Mouse (Mus musculus) midbrain, embryonic 13.5 days (tissue): Measurements from ENCODE around the gene Tmx1. TPM values are rescaled to one million over a fixed set of nuclear protein-coding genes. Genes with fewer than 3 reads are reported as not detected.

Experiments used
- ATAC-seq: fragments of 200-750 bp; cut with Nextera tagmentation; 2 replicates; pipeline ENCODE4 v1.8.0; 2017; ENCODE audit warnings: mild to moderate bottlenecking, moderate TSS enrichment, moderate library complexity
- H3K27ac ChIP-seq: fragments of 300-500 bp; sonication (generic); 2 replicates; pipeline ENCODE4 v1.5.1; 2015; ENCODE audit warnings: inconsistent platforms, mild to moderate bottlenecking, moderate library complexity
- H3K27me3 ChIP-seq: fragments of 300-500 bp; sonication (generic); 2 replicates; pipeline ENCODE4 v1.6.1; 2015; ENCODE audit warnings: mild to moderate bottlenecking, inconsistent platforms
- H3K36me3 ChIP-seq: fragments of 300-500 bp; sonication (generic); 2 replicates; pipeline ENCODE4 v1.6.1; 2015; ENCODE audit warnings: mild to moderate bottlenecking, inconsistent platforms
- H3K4me1 ChIP-seq: fragments of 300-500 bp; sonication (generic); replicated peaks from 2 replicates; pipeline ENCODE4 v1.6.1; 2015; ENCODE audit warnings: inconsistent platforms
- H3K4me2 ChIP-seq: fragments of 300-500 bp; sonication (generic); replicated peaks from 2 replicates; pipeline ENCODE4 v1.6.1; 2015; ENCODE audit warnings: moderate library complexity, mild to moderate bottlenecking, inconsistent platforms
- H3K4me3 ChIP-seq: fragments of 300-500 bp; sonication (generic); replicated peaks from 2 replicates; pipeline ENCODE4 v1.5.1; 2015; ENCODE audit warnings: mild to moderate bottlenecking, inconsistent platforms
- H3K9ac ChIP-seq: fragments of 300-500 bp; sonication (generic); replicated peaks from 2 replicates; pipeline ENCODE4 v1.6.1; 2015; ENCODE audit warnings: mild to moderate bottlenecking, inconsistent platforms
- H3K9me3 ChIP-seq: fragments of 300-500 bp; sonication (generic); 2 replicates; pipeline ENCODE4 v1.6.1; 2016; ENCODE audit warnings: mild to moderate bottlenecking, inconsistent platforms
- WGBS: fragments of 180-500 bp; shearing (Covaris S2); methylation state at CpG from one replicate; pipeline ENCODE4 v1.1.7; 2015; 5-methylcytosine and 5-hydroxymethylcytosine counted together
- polyA plus RNA-seq: library from polyadenylated mRNA; unstranded; fragments of >200 nt; fragmentation: Nextera tagmentation; extraction: Ambion mirVana; gene quantifications from 2 replicates; pipeline ENCODE4 v1.2.1, GENCODE M21; 2015

Tmx1 gene
- polyA plus RNA-seq: 139 and 152 TPM in 2 replicates

DNA sequence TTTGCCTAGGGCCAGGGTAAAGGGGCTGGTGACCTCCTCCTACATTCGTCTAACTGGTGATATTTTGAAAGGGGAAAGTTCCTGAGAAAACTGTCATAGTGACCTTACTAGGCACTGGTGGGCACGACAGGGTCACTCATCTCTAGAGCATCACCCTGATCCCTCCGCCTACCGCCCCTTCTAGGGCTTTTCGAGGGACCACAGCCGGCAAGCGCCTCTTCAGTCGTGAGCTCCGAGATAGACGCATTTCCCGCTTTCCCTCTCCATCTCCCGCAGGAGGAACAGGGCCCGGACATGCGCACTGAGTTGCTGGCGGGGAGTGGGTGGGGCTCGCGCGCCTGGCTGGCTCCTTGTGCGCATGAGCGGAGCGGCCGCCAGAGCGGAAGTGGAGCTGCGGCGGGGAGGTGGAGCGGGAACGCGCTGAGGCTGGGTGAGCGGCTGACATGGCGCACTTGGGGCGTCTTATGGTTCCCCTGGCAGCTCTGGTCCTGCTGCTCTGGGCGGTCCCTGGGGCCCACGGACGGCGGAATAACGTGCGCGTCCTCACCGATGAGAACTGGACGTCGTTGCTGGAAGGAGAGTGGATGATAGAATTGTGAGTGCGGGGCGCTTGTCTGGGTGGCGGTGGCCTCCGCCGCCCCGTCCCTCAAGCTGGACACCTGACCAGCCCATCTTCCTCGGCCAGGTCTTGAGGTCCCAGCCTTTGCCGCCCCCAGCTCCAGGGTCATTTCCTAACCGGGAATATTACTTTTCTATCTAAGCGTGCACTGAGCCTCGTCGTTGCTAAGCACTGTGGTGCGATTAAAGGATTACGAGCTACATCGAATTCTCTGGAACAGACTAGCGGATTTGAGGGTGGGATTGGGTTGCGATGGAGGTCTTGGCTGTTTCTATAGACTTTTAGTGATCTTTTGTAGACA is at the start of gene Tmx1:
TSS of gene Tmx1 (plus strand) at position 370 of the 920 bp plus-strand sequence.
- H3K36me3 ChIP-seq: peaks cover 7% of the 10 kb centered on the region
- peaks cover 22% of the 10 kb centered on the region for H3K4me1 ChIP-seq
- H3K9ac ChIP-seq: peak within 1 kb of the TSS; percentile 84
- WGBS: under 1% methylated on average over 58 of the region's 58 CpGs
- H3K4me2 ChIP-seq: peak within 1 kb of the TSS; percentile 64
- no peaks in the 10 kb centered on the region for H3K9me3 ChIP-seq
- ATAC-seq: peak; percentile 99
- H3K27me3 ChIP-seq: no peaks in the 10 kb centered on the region
- peak within 1 kb of the TSS; percentile 88 for H3K27ac ChIP-seq
- peak within 1 kb of the TSS; percentile 86 for H3K4me3 ChIP-seq

DNA sequence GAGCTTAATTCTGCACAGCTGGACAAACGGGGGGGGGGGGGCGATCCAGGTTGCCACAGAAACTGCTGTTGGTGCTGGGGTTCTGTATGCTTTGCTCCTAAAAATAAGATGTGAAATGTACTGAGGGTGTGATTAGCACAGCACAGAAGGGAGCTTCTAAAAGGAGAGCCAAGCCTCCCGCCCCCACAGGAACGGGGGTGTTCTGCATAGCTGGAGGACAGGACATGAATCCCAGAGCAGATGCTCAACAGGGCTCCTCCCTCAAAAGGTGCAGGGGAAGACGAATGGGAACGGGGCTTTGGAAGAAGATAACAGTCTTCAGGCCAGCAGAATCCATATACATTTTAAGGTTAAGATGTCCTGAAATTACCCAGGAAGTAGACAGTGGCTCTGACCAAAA is 48.6 kb upstream of the Tmx1 start:
- no peak overlapping the region for H3K4me2 ChIP-seq

DNA sequence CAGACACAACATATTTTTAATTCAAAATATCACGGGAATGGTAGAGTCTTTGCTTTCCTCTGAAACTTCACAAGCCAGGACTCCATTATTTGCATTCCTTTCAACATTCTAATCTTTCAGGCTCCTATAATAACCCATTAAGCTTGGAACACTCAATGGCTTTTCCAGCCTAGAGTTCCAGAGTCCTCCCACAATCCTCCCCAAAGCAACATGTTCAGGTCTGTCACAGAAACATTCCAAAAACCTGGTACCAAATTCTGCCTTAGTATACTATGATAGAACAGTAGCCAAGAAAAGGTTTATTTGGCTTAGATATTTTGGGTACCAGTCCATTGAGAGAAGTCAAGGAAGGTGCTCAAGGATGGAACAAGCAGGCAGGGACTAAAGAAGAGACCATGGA is 44.5 kb upstream of the Tmx1 start:
- ATAC-seq: no peak
- Histone ChIP-seq H3K4me1 (no peaks in the 10 kb centered on the region), H3K9me3 (no peaks in the 10 kb centered on the region), H3K4me2 (no peak overlapping the region), H3K9ac (no peak overlapping the region), H3K27ac (no peak overlapping the region), H3K27me3 (no peaks in the 10 kb centered on the region), H3K4me3 (no peak overlapping the region), H3K36me3 (no peaks in the 10 kb centered on the region)
- WGBS: 89% methylated on average over 1 of the region's 1 CpGs

More for the DNA sequence above, 48.6 kb upstream of the Tmx1 start:
- Histone ChIP-seq H3K27ac (no peak overlapping the region), H3K9ac (no peak overlapping the region), H3K9me3 (0 out of 2 replicates have a peak, but pooled peaks cover 3% of the 10 kb centered on the region), H3K36me3 (no peaks in the 10 kb centered on the region), H3K4me3 (no peak overlapping the region), H3K27me3 (no peaks in the 10 kb centered on the region), H3K4me1 (no peaks in the 10 kb centered on the region)
- no peak for ATAC-seq
- WGBS: 71% methylated on average over 6 of the region's 6 CpGs

DNA sequence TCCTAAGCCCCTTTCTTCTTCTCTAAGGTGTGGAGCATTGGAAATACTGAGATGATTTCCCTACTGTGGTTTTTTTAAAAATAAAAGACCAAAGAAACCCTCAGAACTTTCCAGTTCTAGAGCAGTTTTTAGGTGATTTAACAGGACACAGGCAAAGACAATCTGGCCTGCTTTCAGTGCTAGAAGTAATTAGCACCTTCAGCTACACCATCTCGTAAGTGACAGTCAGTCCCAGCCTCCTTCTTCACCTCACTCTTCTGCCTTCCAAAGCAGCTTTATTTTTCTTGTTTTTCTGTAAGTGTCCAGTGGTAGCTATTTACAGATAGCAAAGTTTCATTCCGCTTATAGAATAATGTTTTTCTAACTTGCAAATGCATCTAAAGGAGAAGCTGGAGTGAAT is 43.3 kb upstream of the Tmx1 start:
- Histone ChIP-seq H3K9ac (no peak overlapping the region), H3K9me3 (no peaks in the 10 kb centered on the region), H3K27ac (no peak overlapping the region), H3K4me1 (no peaks in the 10 kb centered on the region), H3K4me3 (no peak overlapping the region), H3K4me2 (no peak overlapping the region), H3K27me3 (no peaks in the 10 kb centered on the region), H3K36me3 (no peaks in the 10 kb centered on the region)
- WGBS: 87% methylated on average over 2 of the region's 2 CpGs
- ATAC-seq: no peak

DNA sequence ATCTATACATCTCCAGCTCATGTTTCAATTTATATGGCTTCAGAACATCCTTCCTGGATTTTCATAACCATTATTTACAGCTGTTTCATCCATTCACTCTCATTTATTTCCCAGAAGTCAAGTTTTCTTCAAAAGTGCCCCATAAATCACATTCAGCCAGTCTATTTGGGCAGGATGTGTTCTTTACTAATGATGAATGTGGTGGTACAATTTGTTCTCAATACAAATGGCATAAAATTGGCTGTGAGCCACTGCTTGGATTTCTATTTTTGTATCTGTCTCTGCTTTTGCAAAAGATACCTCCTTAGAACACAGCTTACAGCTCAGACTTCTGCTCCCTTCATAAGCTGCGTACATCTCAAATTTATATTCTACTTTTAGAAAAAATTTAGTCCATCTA is 32.7 kb upstream of the Tmx1 start:
- no peaks in the 10 kb centered on the region for H3K9me3 ChIP-seq
- H3K4me1 ChIP-seq: peaks cover 6% of the 10 kb centered on the region; the same call in 1 of the 2 replicates
- ATAC-seq: no peak
- no peak overlapping the region for H3K27ac ChIP-seq
- no peak overlapping the region for H3K4me2 ChIP-seq
- H3K4me3 ChIP-seq: no peak overlapping the region
- no peaks in the 10 kb centered on the region for H3K36me3 ChIP-seq
- WGBS: 96% methylated on average over 1 of the region's 1 CpGs
- H3K9ac ChIP-seq: no peak overlapping the region
- no peaks in the 10 kb centered on the region for H3K27me3 ChIP-seq

DNA sequence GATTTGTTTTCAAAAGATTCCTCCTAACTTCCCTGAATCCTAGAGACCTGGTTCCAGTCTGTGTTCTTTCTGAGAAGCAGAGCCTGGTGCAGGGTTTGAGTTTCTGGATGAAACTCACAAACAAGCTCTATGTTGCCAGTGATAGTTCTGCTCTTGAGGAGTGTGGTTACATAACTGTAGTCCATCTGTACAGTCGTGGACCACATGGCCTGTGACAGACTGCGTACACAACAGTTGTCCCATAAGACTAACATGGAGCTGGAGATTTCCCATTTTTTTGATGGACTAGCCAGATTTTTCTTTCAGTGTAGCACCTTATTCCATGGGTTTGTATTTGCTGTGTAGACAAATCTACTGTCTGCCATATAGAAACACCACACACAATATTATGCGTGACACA is 31.9 kb upstream of the Tmx1 start:
- ATAC-seq: no peak
- Histone ChIP-seq H3K27me3 (no peaks in the 10 kb centered on the region), H3K9ac (no peak overlapping the region), H3K9me3 (no peaks in the 10 kb centered on the region), H3K4me2 (no peak overlapping the region), H3K4me1 (peaks cover 6% of the 10 kb centered on the region; the same call in 1 of the 2 replicates), H3K27ac (no peak overlapping the region), H3K36me3 (no peaks in the 10 kb centered on the region), H3K4me3 (no peak overlapping the region)
- WGBS: 89% methylated on average over 3 of the region's 3 CpGs

DNA sequence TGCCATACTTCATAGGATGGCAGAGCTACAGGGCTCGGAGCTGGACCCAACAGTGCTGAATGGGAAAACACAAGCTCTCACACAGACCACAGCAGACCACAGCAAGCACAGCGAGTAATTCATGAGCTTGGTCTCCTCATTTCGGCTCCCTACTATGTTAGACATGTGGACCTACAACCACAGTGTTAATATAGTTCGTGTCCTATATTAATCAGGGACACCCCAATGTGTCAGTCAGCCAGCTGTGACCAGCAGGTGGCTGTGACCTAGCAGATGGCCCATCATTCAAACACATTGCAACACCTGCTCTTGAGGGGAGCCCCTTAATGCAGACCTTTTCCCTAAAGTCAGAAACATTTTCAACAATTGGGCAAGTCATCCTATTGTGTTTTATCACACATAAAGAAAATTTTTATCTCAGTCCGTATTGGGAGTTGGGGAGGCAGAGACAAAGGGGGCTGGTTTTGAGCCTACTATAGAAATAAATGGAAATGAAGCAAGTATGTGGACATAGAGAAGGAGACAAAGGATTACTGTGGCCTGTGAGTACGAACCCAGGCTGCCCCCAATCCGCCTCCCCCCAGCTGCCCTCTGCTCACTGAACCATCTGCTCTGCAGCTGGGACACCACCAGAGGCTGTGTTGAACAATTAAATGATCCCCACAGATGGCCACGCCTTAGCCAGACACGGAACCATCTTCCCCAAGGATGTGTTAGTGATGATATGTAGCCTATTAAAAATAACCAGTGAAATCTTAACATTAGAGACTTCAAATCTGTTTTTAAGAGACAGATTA is 30.4 kb upstream of the Tmx1 start:
- 32% methylated on average over 9 of the region's 9 CpGs for WGBS
- Histone ChIP-seq H3K36me3 (no peaks in the 10 kb centered on the region), H3K4me1 (peaks cover 10% of the 10 kb centered on the region), H3K4me2 (no peak overlapping the region), H3K9ac (no peak overlapping the region), H3K4me3 (no peak overlapping the region), H3K27ac (peak overlapping the region; percentile 37; the same call in 1 of the 2 replicates), H3K9me3 (no peaks in the 10 kb centered on the region), H3K27me3 (no peaks in the 10 kb centered on the region)
- peak; percentile 77 for ATAC-seq

DNA sequence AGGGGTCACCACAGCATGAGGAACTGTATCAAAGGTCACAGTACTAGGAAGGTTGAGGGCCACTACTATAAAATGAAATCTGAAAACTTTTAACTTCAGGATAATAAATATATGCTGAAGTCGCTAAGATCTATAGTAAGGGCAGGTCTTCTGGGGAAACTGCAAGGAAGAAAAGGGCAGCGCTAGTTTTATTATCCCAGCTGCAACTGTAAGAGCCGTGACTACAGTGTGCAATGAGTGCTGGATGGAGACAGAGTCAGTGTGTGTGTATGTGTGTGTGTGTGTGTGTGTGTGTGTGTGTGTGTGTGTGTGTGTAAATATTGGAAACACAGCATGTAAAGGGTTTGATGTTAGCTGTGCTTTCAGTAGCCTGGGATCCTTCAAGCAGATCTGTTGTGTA is 25.0 kb upstream of the Tmx1 start:
- peaks cover 10% of the 10 kb centered on the region for H3K4me1 ChIP-seq
- no peaks in the 10 kb centered on the region for H3K27me3 ChIP-seq
- H3K4me2 ChIP-seq: no peak overlapping the region
- 70% methylated on average over 3 of the region's 3 CpGs for WGBS
- no peak overlapping the region; the same call in 1 of the 2 replicates for H3K27ac ChIP-seq
- no peak overlapping the region for H3K4me3 ChIP-seq
- H3K9ac ChIP-seq: no peak overlapping the region
- no peak for ATAC-seq
- H3K36me3 ChIP-seq: no peaks in the 10 kb centered on the region
- H3K9me3 ChIP-seq: no peaks in the 10 kb centered on the region

DNA sequence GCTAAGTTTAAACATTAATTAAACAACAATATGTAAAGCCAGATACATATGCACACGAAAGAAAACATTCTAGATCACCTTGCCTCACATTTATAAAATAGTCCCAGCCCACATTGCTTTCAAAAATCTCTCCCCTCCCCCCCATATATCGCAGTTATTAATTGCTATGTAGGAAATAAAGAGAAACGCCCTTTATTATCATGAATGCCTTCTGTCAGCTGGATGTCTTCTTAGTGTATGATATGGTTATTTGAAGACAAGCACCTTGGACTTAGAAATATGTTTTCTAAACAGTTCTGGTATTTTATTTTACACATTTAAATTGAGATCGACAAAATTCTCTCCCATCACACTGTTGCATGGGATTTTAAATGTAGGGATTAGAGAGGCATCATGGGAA is 23.3 kb upstream of the Tmx1 start:
- H3K4me1 ChIP-seq: peaks cover 10% of the 10 kb centered on the region
- no peak overlapping the region for H3K4me3 ChIP-seq
- H3K27me3 ChIP-seq: no peaks in the 10 kb centered on the region
- no peak overlapping the region for H3K4me2 ChIP-seq
- 81% methylated on average over 4 of the region's 4 CpGs for WGBS
- no peaks in the 10 kb centered on the region for H3K9me3 ChIP-seq
- H3K9ac ChIP-seq: no peak overlapping the region
- H3K36me3 ChIP-seq: no peaks in the 10 kb centered on the region
- ATAC-seq: no peak
- H3K27ac ChIP-seq: no peak overlapping the region

DNA sequence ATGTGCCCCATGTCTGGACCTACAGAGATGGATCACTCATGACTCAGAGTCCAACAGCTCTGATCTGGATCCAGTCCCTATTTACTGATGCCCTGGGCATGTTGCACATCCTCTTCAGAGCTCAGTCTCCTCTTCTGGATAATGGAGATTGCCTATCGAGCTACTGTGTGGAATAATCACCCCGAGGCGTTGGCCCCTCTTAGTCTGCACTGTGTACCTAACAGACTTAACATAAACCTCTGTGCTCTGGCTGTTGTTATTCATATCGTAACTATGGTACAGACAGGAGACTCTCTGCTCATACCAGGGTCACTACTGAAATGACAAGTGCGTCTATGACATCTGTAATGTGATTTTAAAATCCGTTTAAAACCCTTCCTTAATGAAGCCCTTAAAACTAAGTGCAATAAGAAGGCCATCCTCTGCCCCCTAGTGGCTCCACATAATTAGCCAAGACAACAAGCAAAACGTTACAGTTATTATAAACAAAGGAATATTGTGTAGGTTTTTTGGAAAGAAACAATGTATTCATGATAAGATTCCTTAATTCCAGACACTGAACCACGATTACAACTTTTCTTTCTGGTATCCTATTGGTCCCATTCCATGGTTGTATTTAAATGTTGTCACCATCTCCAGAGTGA is 22.5 kb upstream of the Tmx1 start:
- H3K4me1 ChIP-seq: peaks cover 10% of the 10 kb centered on the region
- H3K9ac ChIP-seq: no peak overlapping the region
- no peak overlapping the region for H3K27ac ChIP-seq
- 0 out of 2 replicates have a peak overlapping the region, but pooled peaks have one; percentile 7 for H3K4me2 ChIP-seq
- no peak overlapping the region for H3K4me3 ChIP-seq
- 17% methylated on average over 8 of the region's 8 CpGs for WGBS
- H3K9me3 ChIP-seq: no peaks in the 10 kb centered on the region
- no peaks in the 10 kb centered on the region for H3K27me3 ChIP-seq
- peak; percentile 85 for ATAC-seq
- no peaks in the 10 kb centered on the region for H3K36me3 ChIP-seq

DNA sequence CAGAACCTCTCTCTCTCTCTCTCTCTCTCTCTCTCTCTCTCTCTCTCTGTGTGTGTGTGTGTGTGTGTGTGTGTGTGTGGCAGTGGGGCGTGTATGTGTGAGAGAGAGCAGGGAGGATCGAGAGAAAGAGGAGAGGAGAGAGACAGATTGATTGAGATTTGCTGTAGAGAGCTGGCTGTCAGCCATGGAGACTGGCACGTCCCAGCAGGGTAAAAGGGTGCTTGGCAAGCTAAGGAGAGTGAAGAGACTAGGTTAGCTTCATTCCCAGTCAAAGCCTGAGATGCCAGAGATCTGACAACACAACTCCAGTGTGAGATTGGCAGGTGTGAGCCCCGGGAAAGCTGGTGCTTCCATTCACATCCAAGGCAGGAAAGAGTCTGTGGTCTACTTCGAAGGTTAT is 21.5 kb upstream of the Tmx1 start:
- 68% methylated on average over 5 of the region's 5 CpGs for WGBS
- Histone ChIP-seq H3K27ac (no peak overlapping the region), H3K9me3 (no peaks in the 10 kb centered on the region), H3K36me3 (no peaks in the 10 kb centered on the region), H3K4me1 (peaks cover 10% of the 10 kb centered on the region), H3K4me2 (no peak overlapping the region), H3K27me3 (no peaks in the 10 kb centered on the region), H3K4me3 (no peak overlapping the region), H3K9ac (no peak overlapping the region)
- no peak for ATAC-seq

DNA sequence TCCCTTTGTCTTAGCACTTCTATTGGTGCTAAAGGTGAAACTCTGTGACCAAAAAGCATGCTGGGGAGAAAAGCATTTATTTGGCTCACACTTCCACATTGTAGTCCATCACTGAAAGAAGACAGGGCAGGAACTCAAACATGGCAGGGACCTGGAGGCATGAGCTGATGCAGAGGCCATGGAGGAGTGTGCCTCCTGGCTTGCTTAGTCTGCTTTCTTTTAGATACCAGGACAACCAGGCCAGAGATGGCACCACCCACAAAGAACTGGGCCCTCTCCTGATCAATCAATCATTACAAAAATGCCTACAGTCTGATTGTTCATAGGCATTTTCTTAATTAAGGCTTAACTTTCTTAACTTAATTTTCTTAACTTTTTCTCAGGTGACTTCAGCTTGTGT is 2.9 kb upstream of the Tmx1 start:
- no peak for ATAC-seq
- Histone ChIP-seq H3K27ac (no peak overlapping the region), H3K27me3 (no peaks in the 10 kb centered on the region), H3K4me2 (no peak overlapping the region), H3K9me3 (no peaks in the 10 kb centered on the region), H3K4me1 (peaks cover 18% of the 10 kb centered on the region), H3K36me3 (no peaks in the 10 kb centered on the region), H3K9ac (no peak overlapping the region), H3K4me3 (no peak overlapping the region)
